Mouse (Mus musculus) cerebellum, adult 2 months (tissue): ENCODE measurements around the gene Chit1. TPM values are rescaled to one million over a fixed set of nuclear protein-coding genes. Genes with fewer than 3 reads are reported as not detected.

Experiments
- DNase-seq, 2 experiments: peaks; one replicate each; pipeline ENCODE4 v3.0.0; 2021
- H3K27ac ChIP-seq: fragments of 200-500 bp; 2 replicates; pipeline ENCODE4 v1.5.1; 2012; ENCODE audit warnings: low read length, control low read depth, inconsistent platforms; ENCODE audit not compliant: insufficient read depth
- H3K27me3 ChIP-seq: fragments of 200-500 bp; 2 replicates; pipeline ENCODE4 v1.6.1; 2012; ENCODE audit warnings: inconsistent platforms, mild to moderate bottlenecking, low read length, moderate library complexity; ENCODE audit not compliant: control insufficient read depth, insufficient read depth
- H3K4me1 ChIP-seq: fragments of 200-500 bp; 2 replicates; pipeline ENCODE4 v1.6.1; 2011; ENCODE audit warnings: low read length; ENCODE audit not compliant: control insufficient read depth, insufficient read depth
- H3K4me3 ChIP-seq: fragments of 200-500 bp; replicated peaks from 2 replicates; pipeline ENCODE3; 2011; ENCODE audit warnings: mild to moderate bottlenecking, low read depth, low read length, control low read depth; ENCODE audit not compliant: insufficient read depth
- CTCF ChIP-seq: fragments of 200-500 bp; IDR thresholded peaks from 2 replicates; pipeline ENCODE4 v1.5.1; 2011; ENCODE audit warnings: low read depth, mild to moderate bottlenecking, control low read depth, low read length, moderate library complexity, borderline replicate concordance; ENCODE audit not compliant: insufficient read depth
- POLR2A ChIP-seq: fragments of 200-500 bp; IDR thresholded peaks from 2 replicates; pipeline ENCODE4 v1.6.1; 2011; ENCODE audit warnings: low read length, control low read depth, borderline replicate concordance; ENCODE audit not compliant: insufficient read depth
- WGBS: fragments of 180-500 bp; shearing (Covaris S2); methylation state at CpG from one replicate; pipeline ENCODE4 v1.1.7; 2018; 5-methylcytosine and 5-hydroxymethylcytosine counted together
- polyA plus RNA-seq: library from polyadenylated mRNA; depleted of rRNA; stranded (reverse); fragments of >200 nt; gene quantifications from 2 replicates; pipeline ENCODE4 v1.2.3, GENCODE M21; 2012

Chit1 gene
- polyA plus RNA-seq, 1 experiment = not detected

DNA sequence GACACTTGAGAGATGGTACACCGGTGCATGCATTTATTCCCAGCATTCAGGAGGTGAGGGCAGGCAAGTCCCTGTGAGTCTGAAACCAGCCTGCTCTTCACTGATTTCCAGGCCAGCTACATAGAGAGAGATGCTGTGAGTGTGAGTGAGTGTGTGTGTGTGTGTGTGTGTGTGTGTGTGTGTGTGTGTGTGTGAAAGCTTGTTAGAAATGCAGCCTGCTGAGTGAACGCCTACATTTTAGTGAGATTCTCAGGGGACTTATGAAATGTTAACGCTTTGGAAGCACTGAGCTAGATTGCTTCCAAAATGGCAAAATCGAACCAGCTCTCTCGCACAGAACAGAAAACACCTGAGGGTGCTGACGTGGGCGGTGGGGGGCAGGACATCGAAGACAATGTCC, 35.0 kb downstream of the Chit1 start:
- Histone ChIP-seq H3K27ac (no peak overlapping the region), H3K4me3 (no peak overlapping the region), H3K4me1 (no peaks in the 10 kb centered on the region), H3K27me3 (no peaks in the 10 kb centered on the region)
- no peak for TF ChIP-seq POLR2A
- no peak for TF ChIP-seq CTCF
- DNase-seq = no peak
- 80% methylated on average over 8 of the region's 8 CpGs for WGBS

DNA sequence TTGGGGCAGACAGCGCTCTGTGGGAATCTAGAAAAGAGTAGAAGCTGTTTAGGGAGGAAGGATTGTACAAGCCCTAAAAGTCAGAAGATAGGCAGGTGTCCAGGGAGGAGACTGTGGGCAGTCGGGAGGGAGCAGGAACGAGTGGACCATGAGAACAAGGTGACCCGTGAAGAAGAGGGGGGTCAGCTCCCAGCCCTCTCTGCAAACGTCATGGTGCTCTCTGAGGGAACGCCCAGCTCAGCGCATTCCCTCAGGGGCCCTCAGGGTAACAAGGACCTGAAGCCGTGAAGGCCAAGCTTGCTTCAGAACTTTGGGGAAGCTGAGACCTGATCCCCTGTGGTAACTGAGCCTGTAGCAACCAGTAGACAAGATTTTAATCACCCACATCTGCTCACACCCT, 39.0 kb downstream of the Chit1 start:
- Histone ChIP-seq H3K4me3 (no peak overlapping the region), H3K27ac (no peak overlapping the region), H3K27me3 (no peaks in the 10 kb centered on the region), H3K4me1 (no peaks in the 10 kb centered on the region)
- TF ChIP-seq POLR2A (no peak), CTCF (no peak)
- WGBS = 67% methylated on average over 8 of the region's 8 CpGs
- no peak for DNase-seq

DNA sequence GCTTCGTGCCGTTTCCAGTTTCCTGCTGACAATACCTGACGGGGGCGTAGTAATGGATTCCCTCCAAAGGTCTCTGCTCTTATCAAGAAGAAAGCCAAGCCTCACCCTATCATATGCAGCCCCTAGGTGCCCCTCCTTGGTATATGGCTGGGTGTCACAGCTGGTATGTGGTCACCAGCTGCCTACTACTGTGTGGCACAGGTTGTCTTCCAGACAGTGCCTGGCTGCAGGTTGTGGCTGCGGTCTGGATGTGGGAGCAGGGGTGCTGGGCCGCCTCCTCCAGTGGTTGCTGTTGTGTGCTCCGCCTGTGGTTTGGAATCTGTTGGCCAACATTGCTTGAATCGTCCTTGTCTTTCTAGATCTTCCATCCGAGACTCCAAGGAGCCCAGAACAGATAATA, 39.7 kb downstream of the Chit1 start:
- WGBS = 96% methylated on average over 9 of the region's 9 CpGs
- Histone ChIP-seq H3K4me1 (no peaks in the 10 kb centered on the region), H3K27me3 (no peaks in the 10 kb centered on the region), H3K27ac (no peak overlapping the region), H3K4me3 (no peak overlapping the region)
- no peak for DNase-seq
- TF ChIP-seq CTCF (no peak), POLR2A (no peak)

DNA sequence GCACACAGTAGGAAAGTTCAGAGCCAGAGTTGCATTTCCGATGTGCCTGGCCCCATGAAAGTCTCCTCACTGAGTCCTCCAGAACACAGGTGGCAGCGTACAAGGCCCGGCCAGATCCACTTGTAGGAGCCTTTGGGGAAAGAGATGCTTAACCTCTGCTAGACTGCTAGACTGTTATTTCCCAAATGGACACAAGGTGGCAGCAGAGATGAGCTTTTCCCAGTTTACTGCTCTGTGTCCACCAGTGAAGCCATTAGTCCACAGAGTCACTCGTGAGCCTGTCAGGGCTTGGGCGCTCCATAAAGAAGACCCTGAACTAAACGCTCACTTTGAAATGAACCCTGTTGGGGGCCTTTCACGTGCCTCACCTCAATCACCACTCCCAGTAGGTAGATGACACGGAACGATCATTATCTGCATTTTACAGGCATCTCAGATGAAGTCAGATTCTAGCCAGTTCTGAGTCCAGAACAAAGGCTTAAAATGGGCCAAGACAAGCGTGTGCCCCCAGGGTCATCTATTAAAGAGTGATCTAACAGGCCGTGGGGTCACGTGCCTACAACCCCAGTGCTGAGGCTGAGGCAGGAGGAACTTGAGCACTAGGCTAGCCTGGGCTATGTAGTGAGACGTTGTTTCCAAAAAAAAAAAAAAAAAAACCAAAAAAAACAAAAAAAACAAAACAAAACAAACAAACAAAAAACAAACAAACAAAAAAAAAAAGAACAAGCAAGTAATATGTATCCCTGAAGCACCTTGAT, 40.8 kb downstream of the Chit1 start:
- 27% methylated on average over 13 of the region's 13 CpGs for WGBS
- DNase-seq = peak; percentile 86 to 87
- Histone ChIP-seq H3K4me1 (no peaks in the 10 kb centered on the region), H3K4me3 (no peak overlapping the region), H3K27ac (no peak overlapping the region), H3K27me3 (no peaks in the 10 kb centered on the region)
- TF ChIP-seq POLR2A = no peak
- peak; percentile 86 for TF ChIP-seq CTCF

DNA sequence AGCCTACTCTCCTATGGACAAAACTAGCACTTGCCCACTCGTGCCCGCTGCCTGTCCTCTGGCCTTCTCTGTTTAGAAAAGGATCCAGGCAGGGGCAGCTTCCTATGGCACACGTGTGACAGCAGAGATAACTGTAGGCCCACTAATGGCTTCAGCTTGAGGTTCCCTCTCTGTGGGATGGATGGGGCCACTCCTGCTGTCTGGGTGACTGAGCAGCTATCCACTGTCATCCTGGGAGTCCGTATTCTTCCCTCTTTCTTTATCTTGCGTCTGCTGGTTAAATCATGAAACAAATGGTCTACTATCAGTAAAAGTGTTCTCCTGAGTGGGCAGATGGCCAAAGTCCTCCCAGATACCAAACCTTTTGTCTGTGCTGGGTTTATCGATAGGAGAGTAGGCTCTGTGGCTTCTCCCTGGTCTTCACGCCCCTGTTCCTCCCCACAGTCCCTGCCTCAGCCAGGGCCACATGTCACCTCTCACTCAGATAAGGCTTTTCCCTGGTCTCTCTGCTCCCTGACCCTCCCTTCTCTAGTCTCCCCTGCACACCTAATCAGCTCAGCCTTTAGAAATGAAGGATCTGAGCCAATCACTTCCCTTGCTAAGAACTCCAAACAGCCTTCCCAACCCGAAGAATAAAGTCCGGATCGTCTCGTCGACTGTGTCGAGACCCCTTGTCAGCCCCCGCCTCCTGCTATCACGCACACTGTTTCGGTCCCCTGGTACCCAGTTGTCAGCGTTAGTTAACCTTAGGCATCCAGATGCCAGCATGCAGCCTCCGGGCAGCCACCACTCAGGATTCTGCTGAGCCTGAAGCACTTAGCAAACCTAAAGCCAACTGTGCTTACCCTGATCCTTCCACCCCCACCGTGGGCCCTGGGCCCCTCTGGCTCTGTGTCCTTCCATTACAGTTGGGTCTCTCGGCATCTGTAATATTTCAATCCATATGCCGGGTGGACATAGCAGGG, 41.9 kb downstream of the Chit1 start:
- Histone ChIP-seq H3K4me1 (no peaks in the 10 kb centered on the region), H3K27ac (no peak overlapping the region), H3K27me3 (no peaks in the 10 kb centered on the region), H3K4me3 (no peak overlapping the region)
- 82% methylated on average over 21 of the region's 21 CpGs for WGBS
- no peak for DNase-seq
- TF ChIP-seq CTCF (no peak), POLR2A (no peak)

DNA sequence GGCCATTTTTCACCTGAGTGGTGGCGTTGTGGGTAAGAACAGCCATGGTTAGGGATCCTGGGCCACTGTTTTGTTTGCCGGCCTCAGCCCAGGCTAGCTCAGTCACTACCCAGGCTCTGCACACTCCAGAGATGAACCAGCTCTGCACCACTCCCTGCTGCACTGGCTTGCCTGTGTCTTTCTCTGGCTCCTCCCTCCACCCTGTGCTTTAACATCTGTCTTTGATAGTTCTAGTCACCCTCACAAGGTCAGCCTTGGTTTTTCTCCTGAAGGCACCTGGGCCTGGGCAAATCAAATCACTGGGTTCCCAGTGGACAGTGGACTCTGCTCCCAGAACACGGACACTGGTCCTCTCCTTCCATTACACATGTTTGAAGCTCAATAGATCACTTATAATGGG, 43.1 kb downstream of the Chit1 start:
- no peak for DNase-seq
- H3K4me3 ChIP-seq = no peak overlapping the region
- H3K27ac ChIP-seq = no peak overlapping the region
- TF ChIP-seq CTCF (no peak), POLR2A (no peak)
- H3K27me3 ChIP-seq = no peaks in the 10 kb centered on the region
- 94% methylated on average over 3 of the region's 3 CpGs for WGBS
- no peaks in the 10 kb centered on the region for H3K4me1 ChIP-seq

DNA sequence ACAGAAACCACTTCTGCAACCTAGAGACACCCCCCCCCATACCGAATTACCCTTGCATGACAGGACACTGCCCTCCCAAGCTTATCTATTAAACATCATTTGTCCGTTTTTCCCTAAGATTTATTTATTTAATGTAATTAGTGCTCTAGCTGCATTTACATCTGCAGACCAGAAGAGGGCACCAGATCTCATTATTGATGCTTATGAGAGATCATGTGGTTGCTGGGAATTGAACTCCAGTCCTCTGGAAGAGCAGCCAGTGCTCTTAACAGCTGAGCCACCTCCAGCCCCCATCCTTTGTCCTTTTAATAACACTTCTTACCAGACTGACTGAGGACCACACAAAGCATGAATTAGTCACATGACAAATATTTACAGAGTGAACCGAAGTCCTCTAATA, 43.6 kb downstream of the Chit1 start:
- H3K27me3 ChIP-seq = no peaks in the 10 kb centered on the region

DNA sequence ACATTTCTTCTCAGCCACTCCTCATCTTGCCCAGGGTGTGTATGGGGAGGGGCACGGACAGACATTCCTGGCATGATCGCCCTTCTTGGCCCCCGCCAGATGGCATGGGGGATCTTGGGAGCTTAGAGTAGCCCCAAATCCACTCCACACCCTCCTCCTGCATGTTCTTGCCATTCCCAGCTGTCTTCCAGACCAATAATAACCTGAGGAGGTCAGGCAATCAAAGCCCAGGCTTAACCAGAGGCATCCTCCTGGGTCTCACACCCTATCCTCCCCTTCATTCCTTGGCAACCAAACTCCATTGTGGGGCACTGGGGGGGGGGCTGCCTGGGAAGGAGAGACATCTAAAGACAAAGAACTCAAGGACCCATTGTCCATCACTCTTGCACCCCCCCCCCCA, 49.4 kb downstream of the Chit1 start:
- WGBS = 48% methylated on average over 3 of the region's 3 CpGs

More for the DNA sequence above, 43.6 kb downstream of the Chit1 start:
- 58% methylated on average over 3 of the region's 3 CpGs for WGBS
- 0 out of 2 replicates have a peak, but pooled peaks have one; percentile 10 for TF ChIP-seq CTCF
- no peak for TF ChIP-seq POLR2A
- H3K4me3 ChIP-seq = no peak overlapping the region
- H3K27ac ChIP-seq = no peak overlapping the region
- H3K4me1 ChIP-seq = no peaks in the 10 kb centered on the region
- no peak for DNase-seq

More for the DNA sequence above, 49.4 kb downstream of the Chit1 start:
- H3K27me3 ChIP-seq = no peaks in the 10 kb centered on the region
- H3K27ac ChIP-seq = no peak overlapping the region
- DNase-seq = no peak
- H3K4me1 ChIP-seq = no peaks in the 10 kb centered on the region
- no peak overlapping the region for H3K4me3 ChIP-seq
- no peak for TF ChIP-seq POLR2A
- no peak for TF ChIP-seq CTCF
